Mouse (Mus musculus): ENCODE results near the gene Cep162.

DNA sequence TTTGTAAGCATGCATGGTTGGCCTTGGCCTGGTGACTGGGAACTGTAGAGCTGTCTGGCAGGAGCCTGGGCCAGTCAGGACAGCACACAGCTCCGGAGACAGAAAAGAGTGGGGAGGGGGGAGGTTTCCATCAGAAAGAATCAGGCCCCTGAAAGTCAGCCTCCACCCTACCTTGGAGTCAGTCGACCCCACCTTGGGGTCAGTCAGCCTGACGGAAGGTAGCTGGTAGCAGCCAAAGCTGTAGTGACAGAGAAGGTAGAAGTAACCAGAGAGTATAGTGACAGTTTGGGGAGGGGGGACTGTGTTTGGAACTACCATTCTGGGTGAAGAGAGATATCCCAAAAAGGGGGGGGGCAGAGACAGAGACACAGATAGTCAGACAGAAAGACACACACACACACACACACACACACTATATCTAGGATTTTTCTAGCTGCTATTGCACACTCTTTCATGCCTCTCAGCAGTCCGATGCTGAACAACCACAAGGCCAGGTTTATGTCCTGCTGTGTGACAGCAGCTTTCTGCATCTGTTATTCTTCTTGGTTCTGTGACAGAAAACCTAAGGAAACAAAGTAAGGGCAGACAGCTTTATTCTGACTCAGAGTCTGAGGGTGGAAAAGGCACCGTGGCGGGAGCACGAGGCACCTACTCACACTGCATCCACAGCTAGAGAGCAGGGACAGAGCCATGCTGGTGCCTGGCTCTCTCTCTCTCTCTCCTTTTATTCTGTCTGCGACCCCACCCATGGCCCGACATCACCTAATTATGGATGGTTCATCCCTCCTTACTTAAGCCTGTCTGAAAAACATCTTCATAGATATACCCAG is 88.1 kb downstream of the Cep162 start:
- TF ChIP-seq POLR2A (IDR thresholded peaks at IDR 0.05; ENCODE audit: extremely low read depth, insufficient read depth, low read length) (no peak), CTCF (IDR thresholded peaks at IDR 0.05; ENCODE audit: extremely low read depth, insufficient read depth, low read length) (no peak)
